Mouse (Mus musculus): ENCODE results near the gene Plxnb1. TPM values are rescaled to one million over a fixed set of nuclear protein-coding genes. Genes with fewer than 3 reads are reported as not detected.

Plxnb1 gene
- polyA plus RNA-seq (2014; fragmentation: Illumina TruSeq; extraction: RNeasy Lipid Tissue Mini Kit (QIAGEN cat#74804); ENCODE audit: low read depth, low replicate concordance), result 0.34 TPM

DNA sequence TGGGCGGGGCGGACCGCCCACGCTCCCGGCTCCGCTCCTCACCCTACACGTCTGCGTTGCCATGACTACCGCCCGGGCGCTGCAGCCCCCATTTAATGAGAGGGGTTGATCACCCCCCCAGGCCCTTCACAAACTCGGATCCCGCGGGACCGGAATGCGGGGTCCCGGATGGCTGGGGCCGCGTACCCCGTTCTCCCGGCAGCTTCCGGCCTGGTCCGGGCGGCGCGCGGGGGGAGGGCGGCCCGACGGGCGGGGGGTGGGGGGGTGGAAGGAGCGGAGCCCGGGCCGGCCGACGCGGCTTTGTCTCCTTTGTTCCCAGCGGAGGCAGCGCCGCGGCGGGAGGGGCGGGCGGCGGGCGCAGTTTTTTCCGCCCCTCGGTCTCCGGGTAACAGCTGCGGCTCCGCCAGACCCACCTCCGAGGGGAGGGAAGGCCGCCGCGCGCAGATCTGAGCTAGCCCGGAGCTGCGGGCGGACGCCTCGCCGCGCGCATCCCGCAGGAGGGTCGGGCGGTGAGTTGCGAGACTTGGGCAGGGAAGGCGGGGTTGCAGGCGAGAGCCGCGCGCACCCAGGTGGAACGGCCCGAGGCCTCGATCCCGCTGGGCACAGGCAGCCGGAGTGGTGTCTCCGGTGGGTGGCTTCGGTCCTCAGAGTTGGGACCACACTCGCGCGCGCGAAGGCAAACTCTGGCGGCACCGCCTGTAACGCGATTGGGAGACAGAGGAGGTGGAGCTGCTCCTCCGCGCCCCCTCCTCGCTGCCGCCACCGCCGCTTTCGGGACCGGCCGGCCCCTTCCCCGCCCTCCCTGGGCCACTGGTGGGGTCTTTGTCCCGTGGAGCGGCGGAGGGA lies at the start of gene Plxnb1:
Gene Plxnb1 (plus strand): TSS at position 253 of the 846 bp plus-strand sequence.

DNA sequence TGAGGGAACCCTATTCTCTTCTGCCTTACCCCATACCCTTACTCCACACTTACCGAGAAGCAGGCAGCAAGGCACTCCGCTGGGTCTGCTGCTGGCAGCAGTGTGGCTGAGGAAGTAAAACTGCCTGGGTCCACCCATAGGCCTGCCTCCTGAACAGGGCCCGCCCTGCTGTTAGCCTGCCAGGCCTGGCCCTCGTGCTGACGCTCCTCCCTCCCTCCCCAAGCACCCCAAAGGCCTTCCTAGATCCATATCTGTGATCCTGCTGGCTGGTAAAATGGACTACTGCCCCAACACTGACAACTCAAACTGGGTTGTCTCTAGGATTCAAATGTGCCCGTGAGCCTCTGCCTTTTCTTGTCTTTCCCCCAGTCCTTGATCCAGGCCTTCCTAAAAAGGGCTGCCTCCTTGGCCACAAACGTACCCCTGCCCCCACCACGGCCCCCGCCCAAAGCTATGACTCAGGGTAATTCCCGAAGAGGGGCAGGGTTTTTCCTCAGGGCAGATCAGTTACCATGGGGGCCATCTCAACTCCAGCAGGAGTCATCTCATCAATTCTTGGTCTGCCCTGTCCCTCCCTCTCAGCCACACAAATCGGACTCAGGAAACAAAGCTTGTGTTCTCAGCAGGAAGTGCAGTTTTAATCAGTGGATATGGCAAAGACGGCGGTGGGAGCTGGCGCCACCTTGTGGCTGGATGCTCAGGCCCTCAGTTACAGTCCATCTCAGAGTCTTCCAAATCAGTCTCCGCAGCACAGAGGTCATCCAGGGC lies 35.9 kb upstream of the Plxnb1 start, which contains the start of gene Trex1:
Gene Trex1 (minus strand): TSS at position 599 of the 768 bp plus-strand sequence.

DNA sequence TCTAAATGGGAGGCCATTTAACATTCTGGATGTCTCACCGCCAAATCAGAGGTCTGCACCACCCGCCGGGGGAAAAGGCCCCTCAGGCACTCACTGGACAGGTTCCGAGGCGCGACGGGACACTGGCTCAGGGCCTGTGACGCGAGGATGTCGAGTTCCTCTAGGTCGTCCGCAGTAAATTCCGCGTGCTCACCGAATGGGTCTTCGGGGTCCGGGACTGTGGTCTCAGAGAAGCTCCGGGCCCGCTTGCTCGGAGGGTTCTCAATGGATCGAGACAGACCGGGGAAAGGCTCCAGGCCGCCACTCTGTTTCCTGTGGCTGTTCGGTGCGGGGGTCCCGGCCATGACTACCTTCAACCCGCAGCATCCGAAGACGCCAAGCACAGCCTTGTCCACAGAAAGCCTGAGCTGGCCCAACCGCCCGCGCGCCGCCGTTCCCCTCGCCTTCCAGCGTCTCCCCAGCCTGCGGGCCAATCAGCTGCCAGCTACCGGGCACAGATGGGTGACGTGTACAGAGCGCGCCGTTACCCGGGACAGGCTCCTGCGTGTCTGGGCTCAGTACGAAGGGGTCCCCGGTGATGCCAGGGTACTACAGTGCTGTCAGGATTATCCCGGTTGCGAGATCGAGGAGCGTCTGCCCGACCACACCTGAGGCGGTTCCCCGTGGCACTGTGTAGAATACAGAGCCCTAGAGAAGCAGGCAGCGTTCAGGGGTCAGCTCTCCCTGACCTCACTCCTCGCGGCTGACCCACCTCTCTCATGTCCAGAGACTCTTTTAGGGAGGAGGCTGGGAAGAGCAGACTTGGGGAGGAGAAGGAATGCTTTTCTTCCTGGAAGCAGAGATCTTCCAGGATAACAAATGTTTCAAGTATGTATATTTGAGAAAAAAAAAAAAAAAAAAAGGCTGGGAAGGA lies 21.3 kb upstream of the Plxnb1 start, which contains the start of gene Atrip:
Gene Atrip (minus strand): TSS at position 464 of the 913 bp plus-strand sequence.

DNA sequence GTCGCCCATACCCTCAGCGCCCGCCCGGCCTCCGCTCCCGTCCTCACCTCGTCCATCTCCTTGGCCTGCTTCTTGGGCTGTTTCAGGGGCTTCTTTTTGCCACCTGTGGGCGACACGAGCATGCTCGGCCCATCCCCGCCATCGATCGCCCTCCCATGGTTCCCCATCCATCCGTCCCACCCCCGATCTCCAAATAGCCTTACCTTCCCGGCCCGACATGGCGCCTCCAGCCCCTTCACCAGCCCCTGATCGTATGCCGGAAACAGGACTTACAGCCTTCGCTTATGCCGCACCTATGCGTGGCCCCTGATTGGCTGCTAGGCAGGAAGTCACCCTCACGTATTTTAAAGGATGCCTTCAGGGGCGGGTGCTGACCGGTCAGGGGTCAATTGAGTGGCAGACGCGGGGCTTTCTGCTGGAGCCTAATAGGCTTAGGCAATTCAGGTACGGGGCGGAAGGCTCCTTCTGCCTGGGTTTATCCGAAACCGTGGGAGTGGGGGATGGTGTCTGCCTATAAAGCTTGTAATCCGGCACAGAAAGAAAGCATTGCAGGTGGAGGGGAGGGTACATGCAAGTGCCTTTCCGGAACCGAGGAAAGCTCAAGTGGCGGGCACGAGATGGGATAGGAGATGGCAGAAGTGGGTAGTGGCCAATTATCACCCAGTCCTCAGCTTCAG lies 12.9 kb upstream of the Plxnb1 start, which contains the start of the genes Ccdc51 and Tma7:
Gene Ccdc51 (plus strand): TSS at position 370 of the 677 bp plus-strand sequence.
Gene Tma7 (minus strand): TSS at position 464 of the 677 bp plus-strand sequence.

DNA sequence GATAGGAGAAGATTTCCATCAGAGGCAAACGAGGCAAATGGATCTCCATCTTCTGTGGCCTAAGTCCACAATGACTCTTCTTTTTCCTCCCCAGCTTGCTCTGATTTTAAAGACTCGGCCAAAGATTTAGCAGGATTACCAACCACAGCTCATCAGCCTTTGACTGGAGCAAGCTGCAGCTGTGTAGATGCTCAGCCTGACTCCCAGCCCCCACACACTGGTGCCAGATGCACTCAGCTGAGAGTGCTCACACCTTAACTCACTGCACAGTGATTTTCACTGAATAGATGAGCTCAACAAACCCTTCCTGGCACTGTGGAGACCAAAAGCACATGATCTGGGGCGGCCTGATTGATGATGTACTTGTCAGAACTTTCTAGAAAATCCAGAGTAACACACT lies 66.8 kb downstream of the Plxnb1 start, which contains the start of gene Fbxw21:
Gene Fbxw21 (minus strand): TSS at position 101 of the 400 bp plus-strand sequence.

Other genes with a start within 250 kb of the Plxnb1 start
- 0.36 TPM for gene Slc26a6, start 242.1 kb upstream of the Plxnb1 start, polyA plus RNA-seq (2014; fragmentation: Illumina TruSeq; extraction: RNeasy Lipid Tissue Mini Kit (QIAGEN cat#74804); ENCODE audit: low read depth, low replicate concordance)
- gene Tmem89, start 180.8 kb upstream of the Plxnb1 start, polyA plus RNA-seq (2014; fragmentation: Illumina TruSeq; extraction: RNeasy Lipid Tissue Mini Kit (QIAGEN cat#74804); ENCODE audit: low read depth, low replicate concordance), result not detected
- 73.6 TPM for gene Uqcrc1, start 158.8 kb upstream of the Plxnb1 start, polyA plus RNA-seq (2014; fragmentation: Illumina TruSeq; extraction: RNeasy Lipid Tissue Mini Kit (QIAGEN cat#74804); ENCODE audit: low read depth, low replicate concordance)
- gene Col7a1, start 141.8 kb upstream of the Plxnb1 start, polyA plus RNA-seq (2014; fragmentation: Illumina TruSeq; extraction: RNeasy Lipid Tissue Mini Kit (QIAGEN cat#74804); ENCODE audit: low read depth, low replicate concordance), result not detected
- not detected for gene Ucn2, start 109.4 kb upstream of the Plxnb1 start, polyA plus RNA-seq (2014; fragmentation: Illumina TruSeq; extraction: RNeasy Lipid Tissue Mini Kit (QIAGEN cat#74804); ENCODE audit: low read depth, low replicate concordance)
- gene Pfkfb4, start 103.6 kb upstream of the Plxnb1 start, polyA plus RNA-seq (2014; fragmentation: Illumina TruSeq; extraction: RNeasy Lipid Tissue Mini Kit (QIAGEN cat#74804); ENCODE audit: low read depth, low replicate concordance), result 3.4 TPM
- gene Shisa5, start 56.8 kb upstream of the Plxnb1 start, polyA plus RNA-seq (2014; fragmentation: Illumina TruSeq; extraction: RNeasy Lipid Tissue Mini Kit (QIAGEN cat#74804); ENCODE audit: low read depth, low replicate concordance), result 1.7 TPM
- gene Trex1, start 35.7 kb upstream of the Plxnb1 start, polyA plus RNA-seq (2014; fragmentation: Illumina TruSeq; extraction: RNeasy Lipid Tissue Mini Kit (QIAGEN cat#74804); ENCODE audit: low read depth, low replicate concordance), result not detected
- gene Atrip, start 21.3 kb upstream of the Plxnb1 start, polyA plus RNA-seq (2014; fragmentation: Illumina TruSeq; extraction: RNeasy Lipid Tissue Mini Kit (QIAGEN cat#74804); ENCODE audit: low read depth, low replicate concordance), result 5.9 TPM
- gene Ccdc51, start 12.9 kb upstream of the Plxnb1 start, polyA plus RNA-seq (2014; fragmentation: Illumina TruSeq; extraction: RNeasy Lipid Tissue Mini Kit (QIAGEN cat#74804); ENCODE audit: low read depth, low replicate concordance), result not detected
- 564 TPM for gene Tma7, start 12.8 kb upstream of the Plxnb1 start, polyA plus RNA-seq (2014; fragmentation: Illumina TruSeq; extraction: RNeasy Lipid Tissue Mini Kit (QIAGEN cat#74804); ENCODE audit: low read depth, low replicate concordance)
- gene Fbxw21, start 66.7 kb downstream of the Plxnb1 start, polyA plus RNA-seq (2014; fragmentation: Illumina TruSeq; extraction: RNeasy Lipid Tissue Mini Kit (QIAGEN cat#74804); ENCODE audit: low read depth, low replicate concordance), result 0.35 TPM
- gene Fbxw13, start 100.6 kb downstream of the Plxnb1 start, polyA plus RNA-seq (2014; fragmentation: Illumina TruSeq; extraction: RNeasy Lipid Tissue Mini Kit (QIAGEN cat#74804); ENCODE audit: low read depth, low replicate concordance), result 0.42 TPM
- gene Fbxw20, start 139.4 kb downstream of the Plxnb1 start, polyA plus RNA-seq (2014; fragmentation: Illumina TruSeq; extraction: RNeasy Lipid Tissue Mini Kit (QIAGEN cat#74804); ENCODE audit: low read depth, low replicate concordance), result 0.85 TPM
- gene Fbxw14, start 192.3 kb downstream of the Plxnb1 start, polyA plus RNA-seq (2014; fragmentation: Illumina TruSeq; extraction: RNeasy Lipid Tissue Mini Kit (QIAGEN cat#74804); ENCODE audit: low read depth, low replicate concordance), result not detected
- gene Fbxw28, start 244.3 kb downstream of the Plxnb1 start, polyA plus RNA-seq (2014; fragmentation: Illumina TruSeq; extraction: RNeasy Lipid Tissue Mini Kit (QIAGEN cat#74804); ENCODE audit: low read depth, low replicate concordance), result not detected